Mouse (Mus musculus): ENCODE results near the gene Stk4.

DNA sequence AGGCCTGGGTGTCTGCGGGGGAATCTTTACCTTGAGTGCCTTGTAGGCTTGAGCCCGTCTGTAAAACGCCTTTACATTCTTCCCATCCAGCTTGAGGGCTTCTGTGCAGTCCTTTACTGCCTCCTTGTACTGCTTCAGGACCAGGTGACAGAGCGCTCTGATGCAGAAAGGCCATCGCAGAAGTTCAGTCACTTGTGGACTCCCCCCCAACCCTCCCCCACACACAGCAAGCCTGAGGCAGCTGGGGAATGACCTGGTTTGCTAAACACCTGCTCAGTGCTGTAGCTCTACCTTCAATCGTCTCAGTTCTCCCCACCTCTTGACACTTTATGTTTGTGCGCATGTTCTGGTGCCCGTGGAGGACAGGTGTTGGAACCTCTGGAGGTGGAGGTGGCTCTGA is 15.5 kb upstream of the Stk4 start:
- TF ChIP-seq GATA1 (IDR thresholded peaks at IDR 0.05; ENCODE audit: borderline replicate concordance, low read length), result no peak
- no peak for TF ChIP-seq FLI1 (IDR thresholded peaks at IDR 0.05; ENCODE audit: low read length)

All from megakaryocyte, embryonic 14.5 days (primary cell).